Mouse (Mus musculus): Measurements from ENCODE around the gene Disp1.

Disp1 gene

DNA sequence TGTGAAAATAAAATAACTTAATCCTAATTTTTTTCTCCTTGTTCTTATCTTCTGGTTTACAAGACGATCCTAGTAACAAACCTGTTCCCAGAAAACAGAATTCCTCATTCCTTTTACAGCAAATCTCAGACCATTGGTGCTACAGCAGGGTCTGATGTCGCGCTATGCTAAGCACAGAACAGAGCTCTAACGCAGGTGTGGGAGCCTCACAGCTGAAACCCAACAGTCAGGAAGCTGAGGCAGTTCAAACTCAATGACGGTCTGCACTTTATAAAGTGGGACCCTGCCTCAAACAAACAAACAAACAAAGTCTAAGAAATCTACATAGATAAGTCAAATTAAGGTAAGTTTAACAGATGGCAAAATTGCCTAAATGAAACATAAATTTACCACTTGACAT is 20.4 kb downstream of the Disp1 start:
- no peak for DNase-seq (ENCODE audit: low spot score)

DNA sequence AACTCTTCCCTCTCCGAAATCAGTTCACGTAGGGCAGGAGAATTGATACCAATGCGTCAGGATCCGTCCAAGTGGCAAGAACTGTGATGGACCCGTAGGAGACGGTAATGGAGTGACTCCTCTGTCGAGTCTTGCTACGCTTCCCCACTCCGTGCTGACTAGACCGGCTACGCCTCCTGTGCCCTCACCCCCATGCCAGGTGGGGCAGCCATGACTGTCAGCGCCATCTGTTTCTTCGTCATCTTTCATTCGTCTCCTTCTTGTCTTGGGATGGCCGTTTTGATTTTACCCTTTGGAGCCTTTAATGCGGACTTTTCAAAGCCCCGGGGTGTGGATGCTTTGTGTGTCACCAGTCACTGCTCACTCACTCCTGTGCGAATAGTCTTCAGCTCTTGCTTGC is 26.6 kb downstream of the Disp1 start:
- no peak for DNase-seq (ENCODE audit: low spot score)

DNA sequence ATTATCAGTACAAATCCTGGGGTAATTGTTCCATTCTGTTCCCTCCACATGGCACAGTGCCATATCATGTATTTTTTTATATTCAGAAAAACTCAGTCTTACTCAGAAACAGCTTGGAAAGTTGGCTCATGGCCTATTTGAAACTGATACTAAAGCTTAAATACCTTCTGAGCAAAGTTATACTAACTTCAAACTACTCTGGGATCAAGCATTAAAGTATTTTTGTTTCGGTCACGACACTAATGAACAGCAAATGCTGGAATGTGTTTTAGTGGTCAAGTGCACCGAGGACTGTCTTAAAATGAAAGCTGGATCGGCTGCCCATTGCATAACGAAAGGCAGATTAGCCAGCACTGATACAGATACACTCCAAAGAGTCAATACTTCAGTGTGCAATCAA is 27.2 kb downstream of the Disp1 start:
- DNase-seq (ENCODE audit: low spot score), result no peak

DNA sequence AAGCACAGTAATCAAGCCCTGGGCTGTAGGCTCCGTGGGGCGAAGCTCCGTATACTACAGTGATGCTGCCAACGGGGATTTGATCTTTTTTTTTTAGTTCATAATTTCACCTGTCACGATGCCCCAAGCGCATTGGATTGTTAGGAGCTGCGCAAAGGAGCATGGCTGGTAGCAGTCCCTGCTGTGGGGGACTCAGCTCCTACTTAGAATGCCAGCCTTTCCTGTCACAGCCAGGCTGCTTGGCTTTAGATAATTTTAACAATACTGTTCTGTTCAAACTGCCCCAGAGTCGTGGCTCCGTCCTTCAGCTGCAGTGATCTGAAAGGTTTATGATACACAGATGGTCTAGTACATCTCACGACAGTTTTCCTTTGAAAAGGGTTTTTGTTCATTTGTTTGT is 29.9 kb downstream of the Disp1 start:
- no peak for DNase-seq (ENCODE audit: low spot score)

DNA sequence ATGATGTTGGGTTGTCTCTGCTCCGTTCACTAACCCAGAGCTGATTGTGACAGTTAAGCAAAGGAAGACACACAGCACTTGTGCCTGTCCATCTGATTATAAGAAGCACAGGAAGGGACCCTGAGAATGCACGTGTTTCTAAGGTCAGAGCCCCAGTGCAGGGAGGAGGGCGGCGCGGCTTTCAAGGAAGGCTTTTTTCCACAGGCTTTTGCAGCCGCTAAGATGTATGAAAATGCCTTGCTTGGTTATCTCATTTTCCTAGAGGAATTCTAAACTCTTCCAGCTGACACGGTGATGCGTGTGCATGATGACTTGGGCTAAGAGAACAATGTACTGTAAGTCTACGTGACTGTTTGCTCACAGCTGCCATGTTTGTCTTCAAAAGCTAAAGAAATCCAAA is 30.9 kb downstream of the Disp1 start:
- DNase-seq (ENCODE audit: low spot score), result no peak

DNA sequence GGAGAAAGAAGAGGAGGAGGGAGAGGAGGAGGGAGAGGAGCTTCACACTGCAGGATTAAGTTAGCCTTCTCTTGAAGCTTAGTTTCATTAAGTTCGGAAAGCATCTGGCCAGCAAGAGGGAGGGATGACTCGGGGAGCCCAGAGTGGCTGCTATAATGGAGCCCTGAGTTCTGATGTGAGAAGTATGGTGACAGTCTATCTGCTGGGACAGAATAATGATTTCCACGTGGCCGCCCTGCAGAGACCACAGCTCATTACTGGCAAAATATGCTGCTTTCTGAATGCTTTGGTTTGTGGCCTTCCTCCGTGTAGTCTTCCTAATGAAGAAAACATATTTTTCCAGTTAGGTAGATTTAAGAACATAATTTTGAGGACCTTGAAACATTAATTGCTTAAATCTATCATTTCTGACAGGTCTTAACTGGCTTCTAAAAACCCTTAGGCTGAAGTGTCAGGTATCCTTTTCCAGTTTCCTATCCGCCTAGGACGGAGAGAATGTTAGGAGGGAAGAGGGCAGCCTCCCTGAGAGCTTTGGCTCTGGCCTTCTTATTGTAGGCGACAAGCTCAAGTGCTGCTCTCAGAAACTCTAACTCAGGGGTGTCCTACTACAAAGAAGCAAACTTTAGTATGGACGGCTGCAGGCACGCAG is 32.2 kb downstream of the Disp1 start:
- no peak for DNase-seq (ENCODE audit: low spot score)

DNA sequence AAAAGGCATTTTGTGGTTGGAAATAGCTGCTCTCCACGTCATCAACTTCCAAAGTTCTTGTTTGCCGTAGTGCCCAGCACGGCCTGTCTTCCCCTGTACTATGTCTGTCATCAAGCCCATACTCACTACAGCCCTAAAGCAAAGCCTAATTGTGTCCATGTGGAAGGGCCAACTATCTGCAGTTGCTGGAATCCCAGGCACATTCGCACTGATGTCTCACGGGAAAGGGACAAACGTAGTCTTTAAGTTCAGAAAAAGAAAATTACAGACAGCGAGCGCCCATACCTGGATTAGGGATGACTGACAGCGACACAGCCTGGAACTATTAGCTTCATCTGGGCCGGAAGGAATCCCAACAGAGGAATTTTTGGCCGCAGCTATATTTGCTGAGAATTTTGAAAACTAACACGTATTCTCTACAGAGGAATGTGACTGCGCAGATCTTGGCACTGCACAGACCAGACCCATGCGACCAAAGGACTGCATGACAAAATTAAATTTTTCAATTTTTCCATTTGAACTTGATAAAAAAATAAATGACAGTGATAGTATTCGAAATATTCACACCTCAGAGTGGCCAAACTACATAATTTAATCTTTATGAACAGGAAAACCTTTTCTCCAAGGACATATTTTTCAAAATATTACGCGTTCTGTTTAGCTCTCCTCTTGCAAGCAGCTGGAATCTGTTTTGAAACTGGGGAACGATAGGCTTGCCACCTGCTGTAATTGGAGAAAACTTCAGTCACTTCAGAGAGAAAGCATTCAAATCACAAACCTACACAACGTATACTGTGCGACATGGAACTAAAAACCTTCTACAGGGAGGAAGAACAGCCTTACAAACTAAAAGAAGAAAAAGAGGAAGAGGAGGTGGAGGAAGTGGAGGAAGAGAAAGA is 33.0 kb downstream of the Disp1 start:
- DNase-seq (ENCODE audit: low spot score), result no peak

- no peak for DNase-seq (ENCODE audit: low spot score)
Observed at GRCm38 (mm10) chr1:183185560-183185959, 35.8 kb downstream of the Disp1 start.

GRCm38 (mm10) chr1:183184681-183185080 is 36.6 kb downstream of the Disp1 start:
- no peak for DNase-seq (ENCODE audit: low spot score)

DNA sequence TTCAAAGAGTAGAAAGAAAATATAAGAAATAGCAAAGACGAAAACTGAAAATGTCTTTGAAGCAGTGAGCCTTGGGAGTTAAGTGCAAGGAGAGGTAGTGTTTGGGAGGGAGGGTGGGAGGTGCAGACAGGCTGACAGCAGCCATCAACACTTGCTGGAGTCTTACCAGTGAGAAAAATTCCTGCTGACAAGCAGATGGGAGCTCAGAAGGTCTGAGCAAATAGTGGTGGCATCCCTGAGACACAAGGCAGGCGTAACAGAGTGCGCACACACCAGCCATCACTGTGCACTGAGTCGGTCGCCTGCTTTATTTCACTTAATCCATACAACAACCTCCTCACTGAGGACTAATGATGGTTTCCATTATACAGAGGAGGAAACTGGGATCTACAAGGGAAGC is 37.8 kb downstream of the Disp1 start:
- no peak for DNase-seq (ENCODE audit: low spot score)

DNA sequence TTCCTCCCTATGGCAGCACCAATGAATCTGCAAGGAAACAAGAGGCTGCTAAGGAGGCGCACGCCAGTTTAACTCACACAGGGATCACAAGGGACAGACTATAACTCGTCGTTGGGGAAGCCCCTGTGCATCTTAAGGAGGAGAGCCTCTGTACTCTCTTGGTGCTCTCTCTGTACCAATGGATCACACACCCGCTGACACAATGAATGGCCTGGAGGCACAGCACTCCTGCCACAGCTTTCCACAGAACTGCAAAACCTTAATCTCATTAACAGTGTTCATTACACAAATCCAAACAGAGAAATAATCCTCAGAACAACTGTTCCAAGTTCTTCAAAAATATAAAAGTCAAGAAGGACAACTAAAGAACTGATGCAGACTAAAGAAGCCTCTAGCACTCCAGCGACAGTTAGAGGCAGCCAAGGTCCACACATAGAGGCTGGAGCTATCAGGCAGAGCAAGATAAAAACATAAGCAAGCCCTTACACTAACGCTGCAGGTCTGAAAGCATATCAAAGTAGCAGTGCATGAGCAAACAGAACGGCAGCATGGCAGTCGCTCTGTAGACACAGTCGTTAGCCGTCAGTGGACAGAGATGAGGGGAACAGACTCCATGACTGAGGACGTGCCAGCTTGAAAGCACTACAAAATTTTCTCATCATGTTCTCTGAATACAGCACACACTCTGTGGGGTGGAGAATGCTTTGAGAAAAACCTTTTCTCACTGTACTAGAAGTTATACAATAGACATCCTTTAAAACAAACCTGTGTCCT is 38.5 kb downstream of the Disp1 start:
- no peak for DNase-seq (ENCODE audit: low spot score)

DNA sequence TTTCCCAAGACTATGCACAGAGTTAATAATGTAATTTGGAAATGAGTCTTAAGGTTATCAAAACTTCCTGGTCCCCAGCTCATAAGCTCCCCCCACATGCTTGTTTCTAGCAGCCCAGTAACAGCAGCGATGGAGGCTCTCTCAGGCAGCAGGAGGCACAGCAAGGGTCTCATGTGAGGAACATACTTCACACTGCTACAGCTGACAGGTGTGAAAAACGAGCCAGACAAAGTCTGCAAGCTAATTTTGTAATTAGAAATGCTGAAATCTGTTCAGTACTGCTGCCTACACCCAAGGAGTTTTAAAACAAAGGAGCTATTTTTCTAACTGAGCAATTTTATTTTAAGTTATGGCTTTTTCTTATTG is 40.3 kb downstream of the Disp1 start:
- no peak for DNase-seq (ENCODE audit: low spot score)

GRCm38 (mm10) chr1:183180301-183181029 is 40.9 kb downstream of the Disp1 start:
- DNase-seq (ENCODE audit: low spot score), result no peak

GRCm38 (mm10) chr1:183179316-183179715 is 42.0 kb downstream of the Disp1 start:
- no peak for DNase-seq (ENCODE audit: low spot score)

GRCm38 (mm10) chr1:183175236-183175635 is 46.1 kb downstream of the Disp1 start:
- DNase-seq (ENCODE audit: low spot score), result no peak

GRCm38 (mm10) chr1:183171095-183171494 is 50.2 kb downstream of the Disp1 start:
- DNase-seq (ENCODE audit: low spot score), result no peak

- no peak for DNase-seq (ENCODE audit: low spot score)
Observed at GRCm38 (mm10) chr1:183168465-183168864, 52.9 kb downstream of the Disp1 start.

DNA sequence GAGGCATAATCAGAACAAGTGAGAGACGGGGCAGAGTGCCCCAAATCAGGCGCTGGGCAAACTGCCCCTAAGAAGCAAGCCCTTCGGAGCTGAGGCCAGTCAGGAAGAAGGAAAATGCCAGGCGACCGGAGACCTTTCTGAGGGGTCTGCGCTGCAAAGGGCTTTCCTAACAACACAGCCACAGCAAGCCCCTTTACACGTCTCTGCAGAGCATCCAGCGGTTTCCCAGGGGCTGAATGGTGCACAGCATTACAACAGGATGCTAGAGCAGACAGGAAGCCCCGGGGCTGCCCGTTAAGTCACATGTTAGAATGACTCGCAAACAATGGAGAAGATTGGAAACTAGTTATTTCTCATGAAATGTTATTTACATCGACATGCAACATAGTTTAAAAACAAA is 53.5 kb downstream of the Disp1 start:
- DNase-seq (ENCODE audit: low spot score), result no peak

DNA sequence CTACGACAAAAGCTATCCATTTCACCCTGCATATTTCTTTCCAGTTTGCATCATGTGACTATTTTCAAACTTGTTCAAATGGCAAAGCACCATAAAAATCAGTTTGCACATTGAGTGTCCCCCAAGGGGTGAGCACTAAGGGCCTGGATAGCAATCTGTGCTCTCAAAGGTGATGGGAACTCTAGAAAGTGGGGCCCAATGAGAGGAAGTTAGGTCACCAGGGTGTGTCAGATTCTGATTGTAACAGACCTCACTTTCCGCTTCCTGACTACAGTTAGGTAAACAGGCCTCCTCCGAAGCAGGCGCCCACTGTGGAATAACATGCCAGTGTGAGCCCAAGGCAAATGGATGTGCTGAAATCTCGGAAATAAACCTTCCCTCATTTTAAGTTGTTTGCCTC is 54.6 kb downstream of the Disp1 start:
- no peak for DNase-seq (ENCODE audit: low spot score)

DNA sequence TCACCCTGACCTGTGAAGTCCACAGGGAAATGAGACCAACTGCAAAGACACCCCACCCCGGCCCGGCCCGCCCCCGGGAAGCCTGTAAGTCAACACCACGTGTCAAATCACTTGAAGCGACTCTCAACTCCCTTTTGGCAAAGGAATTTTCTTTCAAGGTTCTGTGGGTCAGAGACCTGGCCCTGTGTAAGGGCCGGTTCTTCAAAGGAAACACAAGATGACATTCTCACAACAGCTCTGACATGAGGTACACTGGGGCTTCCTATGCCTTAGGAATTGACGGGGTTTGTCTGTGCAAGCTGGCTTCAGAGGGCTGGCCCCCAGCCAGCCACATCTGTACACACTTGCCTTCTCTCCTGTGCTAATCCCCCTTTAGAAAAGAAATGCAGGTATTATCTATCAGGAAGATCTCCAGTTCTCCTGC is 56.7 kb downstream of the Disp1 start:
- DNase-seq (ENCODE audit: low spot score), result no peak

DNA sequence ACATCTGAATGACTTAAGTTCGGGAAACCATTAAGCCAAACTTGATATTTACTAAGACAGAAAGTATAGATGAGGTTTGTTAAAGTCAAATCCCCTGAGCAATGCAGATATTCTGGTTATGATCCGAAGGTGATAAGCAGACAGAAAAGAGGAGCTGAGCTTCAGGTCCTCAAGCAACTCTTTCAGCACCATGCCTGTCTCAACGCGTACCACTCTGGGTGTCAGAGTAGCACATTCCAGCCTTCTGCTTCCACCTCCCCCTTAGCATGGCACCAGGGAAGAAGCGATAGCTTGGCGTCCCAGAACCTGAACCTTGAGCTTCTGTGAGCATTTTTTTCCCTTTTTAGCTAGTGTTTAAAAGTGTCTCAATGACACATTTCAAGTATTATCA is 57.1 kb downstream of the Disp1 start:
- no peak for DNase-seq (ENCODE audit: low spot score)

DNA sequence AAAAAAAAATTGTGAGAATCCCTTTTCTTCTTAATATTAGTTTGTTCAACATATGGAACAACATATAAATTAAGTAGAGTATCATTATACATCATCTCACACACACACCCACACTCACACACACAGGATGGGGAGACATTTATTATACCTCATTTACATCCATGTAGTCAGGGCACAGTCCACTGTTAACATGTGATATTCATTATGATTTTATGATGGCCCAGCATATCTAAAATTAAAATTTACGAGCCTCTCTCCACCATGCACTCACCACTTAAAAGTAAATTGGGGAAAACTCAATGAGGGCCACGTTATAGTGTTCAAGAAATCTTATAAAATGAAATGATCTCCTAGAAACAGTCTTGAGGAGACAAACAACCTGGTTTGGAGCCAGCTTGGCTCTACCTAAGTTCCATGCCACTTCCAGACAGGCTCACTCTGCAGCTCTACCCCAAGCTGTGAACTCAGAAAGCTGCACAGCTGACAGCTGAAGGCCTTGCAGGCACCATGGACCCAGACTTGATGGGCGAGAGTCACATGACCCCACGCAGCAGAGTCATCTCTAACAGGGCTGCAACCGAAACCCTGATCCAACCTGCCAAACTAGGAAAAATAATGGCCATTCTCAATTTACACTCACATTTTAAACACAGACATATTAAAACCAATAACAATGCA is 57.7 kb downstream of the Disp1 start:
- DNase-seq (ENCODE audit: low spot score), result no peak
